Comparison of ENCODE assay signal across 8 mouse cellular contexts in genomic region chr19:40994057-40994585, GRCm38 (mm10). TPM values are rescaled to one million over a fixed set of nuclear protein-coding genes. Genes with fewer than 3 reads are reported as not detected.
DNase-seq lines count a peak whose midpoint lies in the region; ATAC-seq and TF ChIP-seq lines count a peak whose summit lies in the region.

Gene Blnk (minus strand): TSS chr19:40994535.

- peak; percentile 22 for DNase-seq in midbrain, postnatal 0 days (ENCODE audit: low spot score)
- DNase-seq in heart, postnatal 4 days = peak; percentile 27
- peak; percentile 52 to 63 for DNase-seq in left cerebral cortex, postnatal 10 days (ENCODE audit: extremely low spot score in 1 of 2, low spot score in 2 of 2)
- peak; percentile 56 to 69 for DNase-seq in lung, postnatal 4 days
- DNase-seq in cerebellum, postnatal 4 days (ENCODE audit: low spot score in 2 of 2) = no peak

- no peaks in the 10 kb centered on the region for H3K4me1 ChIP-seq in midbrain, postnatal 0 days (ENCODE audit: insufficient read depth, low read length)
- no peaks in the 10 kb centered on the region for H3K4me1 ChIP-seq in midbrain, embryonic 13.5 days (replicated peaks)
- H3K4me1 ChIP-seq in embryonic facial prominence, embryonic 12.5 days = peaks cover 6% of the 10 kb centered on the region; the same call in 1 of the 2 replicates
- H3K4me1 ChIP-seq in stomach, embryonic 16.5 days (ENCODE audit: control insufficient read depth, insufficient read depth, low read length) = no peaks in the 10 kb centered on the region

- no peaks in the 10 kb centered on the region for H3K9me3 ChIP-seq in midbrain, postnatal 0 days (ENCODE audit: low read length)
- no peaks in the 10 kb centered on the region for H3K9me3 ChIP-seq in midbrain, embryonic 13.5 days
- no peaks in the 10 kb centered on the region for H3K9me3 ChIP-seq in embryonic facial prominence, embryonic 12.5 days
- no peaks in the 10 kb centered on the region for H3K9me3 ChIP-seq in stomach, embryonic 16.5 days (replicated peaks; ENCODE audit: control insufficient read depth, low read length)

- H3K36me3 ChIP-seq in midbrain, postnatal 0 days (ENCODE audit: insufficient read depth, low read length) = no peaks in the 10 kb centered on the region
- H3K36me3 ChIP-seq in midbrain, embryonic 13.5 days = no peaks in the 10 kb centered on the region
- no peaks in the 10 kb centered on the region for H3K36me3 ChIP-seq in embryonic facial prominence, embryonic 12.5 days
- no peaks in the 10 kb centered on the region for H3K36me3 ChIP-seq in stomach, embryonic 16.5 days (ENCODE audit: control insufficient read depth, insufficient read depth, low read length)

- H3K27me3 ChIP-seq in midbrain, postnatal 0 days (ENCODE audit: insufficient read depth, low read length) = no peaks in the 10 kb centered on the region
- H3K27me3 ChIP-seq in midbrain, embryonic 13.5 days = no peaks in the 10 kb centered on the region
- no peaks in the 10 kb centered on the region for H3K27me3 ChIP-seq in embryonic facial prominence, embryonic 12.5 days
- H3K27me3 ChIP-seq in stomach, embryonic 16.5 days (ENCODE audit: control insufficient read depth, insufficient read depth, low read length) = no peaks in the 10 kb centered on the region

- no peak for ATAC-seq in midbrain, postnatal 0 days (ENCODE audit: low FRiP score)
- ATAC-seq in midbrain, embryonic 13.5 days = no peak
- 0 out of 2 replicates have a peak, but pooled peaks have one; percentile 62 for ATAC-seq in embryonic facial prominence, embryonic 12.5 days (ENCODE audit: insufficient number of reproducible peaks, insufficient read depth, low FRiP score, low TSS enrichment)
- ATAC-seq in stomach, embryonic 16.5 days (ENCODE audit: insufficient read depth, low FRiP score) = peak; percentile 85

- no peak for TF ChIP-seq CTCF in midbrain, postnatal 0 days (IDR thresholded peaks at IDR 0.05)

- no peak within 1 kb of the TSS for H3K27ac ChIP-seq in midbrain, postnatal 0 days (ENCODE audit: low read depth, low read length)
- H3K27ac ChIP-seq in midbrain, embryonic 13.5 days = no peak within 1 kb of the TSS
- H3K27ac ChIP-seq in embryonic facial prominence, embryonic 12.5 days = no peak within 1 kb of the TSS
- peak within 1 kb of the TSS; percentile 44 for H3K27ac ChIP-seq in stomach, embryonic 16.5 days (ENCODE audit: low read length)

- no peak within 1 kb of the TSS for H3K4me2 ChIP-seq in midbrain, postnatal 0 days (ENCODE audit: low read depth, low read length, poor library complexity, severe bottlenecking)
- no peak within 1 kb of the TSS for H3K4me2 ChIP-seq in midbrain, embryonic 13.5 days (replicated peaks)
- H3K4me2 ChIP-seq in embryonic facial prominence, embryonic 12.5 days (replicated peaks) = no peak within 1 kb of the TSS
- peak within 1 kb of the TSS; percentile 18; the same call in 1 of the 2 replicates for H3K4me2 ChIP-seq in stomach, embryonic 16.5 days (ENCODE audit: low read depth, low read length)

- no peak within 1 kb of the TSS for H3K4me3 ChIP-seq in midbrain, postnatal 0 days (ENCODE audit: low read depth, low read length)
- H3K4me3 ChIP-seq in midbrain, embryonic 13.5 days (replicated peaks) = no peak within 1 kb of the TSS
- H3K4me3 ChIP-seq in embryonic facial prominence, embryonic 12.5 days = no peak within 1 kb of the TSS
- H3K4me3 ChIP-seq in stomach, embryonic 16.5 days (replicated peaks; ENCODE audit: low read length) = peak within 1 kb of the TSS; percentile 16; the same call in 1 of the 2 replicates

- WGBS in midbrain, postnatal 0 days = 54% methylated on average over 8 of the region's 8 CpGs
- WGBS in midbrain, embryonic 13.5 days = 60% methylated on average over 8 of the region's 8 CpGs
- 40% methylated on average over 8 of the region's 8 CpGs for WGBS in embryonic facial prominence, embryonic 12.5 days
- 34% methylated on average over 8 of the region's 8 CpGs for WGBS in stomach, embryonic 16.5 days

- no peak within 1 kb of the TSS for H3K9ac ChIP-seq in midbrain, postnatal 0 days (replicated peaks; ENCODE audit: low read length, poor library complexity, severe bottlenecking)
- H3K9ac ChIP-seq in midbrain, embryonic 13.5 days (replicated peaks) = no peak within 1 kb of the TSS
- no peak within 1 kb of the TSS for H3K9ac ChIP-seq in embryonic facial prominence, embryonic 12.5 days
- no peak within 1 kb of the TSS for H3K9ac ChIP-seq in stomach, embryonic 16.5 days (ENCODE audit: low read length)

- intact Hi-C loops in left cerebral cortex, postnatal 10 days (cut with DNase I) = no loop called here

RNA-seq across cellular contexts. Expression of gene Blnk, which starts in this region (rescaled TPM):
- 0.42 and 1.2 TPM in 2 replicates for total RNA-seq in midbrain, postnatal 0 days (2014; rRNA removed)
- 1.4 TPM in 2 replicates for polyA plus RNA-seq in midbrain, postnatal 0 days (2015; fragmentation: Nextera tagmentation; extraction: Ambion mirVana)
- polyA plus RNA-seq in midbrain, embryonic 13.5 days (2015; fragmentation: Nextera tagmentation; extraction: Ambion mirVana) = 0.31 and 0.32 TPM in 2 replicates
- polyA plus RNA-seq in embryonic facial prominence, embryonic 12.5 days (2016; fragmentation: Nextera tagmentation; extraction: Ambion mirVana) = 1.3 and 1.6 TPM in 2 replicates
- total RNA-seq in heart, postnatal 4 days (2021) = under 1 TPM; 0.27 to 0.55 TPM
- 1 to 10 TPM; 3.0 TPM for total RNA-seq in left cerebral cortex, postnatal 10 days (2021)
- 5.0 and 5.8 TPM in 2 replicates for polyA plus RNA-seq in stomach, embryonic 16.5 days (2015; fragmentation: Nextera tagmentation; extraction: Ambion mirVana)

Comparison
In these comparisons a context has a peak if more than half of its experiments do, and no peak if none do; other contexts are left out.
1. Peak in DNase-seq in heart, postnatal 4 days; RNA of the gene not detected or under 1 TPM.
2. ATAC-seq: peak in embryonic facial prominence, embryonic 12.5 days (single experiment) and stomach, embryonic 16.5 days (single experiment); none in midbrain, postnatal 0 days (single experiment) and midbrain, embryonic 13.5 days (single experiment).
3. DNase-seq: peak in midbrain, postnatal 0 days (single experiment), left cerebral cortex, postnatal 10 days (2 of 2) and lung, postnatal 4 days (2 of 2); none in cerebellum, postnatal 4 days (0 of 2).